Mouse (Mus musculus) CH12.LX (cell line): ENCODE data around the gene Dnajb13.

ENCODE experiments used
- BHLHE40 ChIP-seq: IDR thresholded peaks from 2 replicates; pipeline ENCODE4 v1.6.1; 2011; ENCODE audit warnings: mild to moderate bottlenecking, low read depth, low read length, improper control_type of control experiment
- CTCF ChIP-seq, 2 experiments: IDR thresholded peaks in 1 of 2; conservative IDR thresholded peaks in 1 of 2; 2 replicates each; pipeline ENCODE4 v1.5.1; 2011 to 2012; ENCODE audit warnings: low read depth in 2 of 2, low read length in 2 of 2, improper control_type of control experiment in 1 of 2, inconsistent platforms in 1 of 2, mild to moderate bottlenecking in 1 of 2, moderate library complexity in 1 of 2
- MAFK ChIP-seq: IDR thresholded peaks from 2 replicates; pipeline ENCODE4 v1.6.1; 2011; ENCODE audit warnings: low read length, improper control_type of control experiment; ENCODE audit not compliant: insufficient replicate concordance
- MAX ChIP-seq: IDR thresholded peaks from 2 replicates; pipeline ENCODE4 v1.6.1; 2011; ENCODE audit warnings: low read length, improper control_type of control experiment
- MXI1 ChIP-seq: IDR thresholded peaks from 2 replicates; pipeline ENCODE4 v1.6.1; 2011; ENCODE audit warnings: mild to moderate bottlenecking, low read depth, low read length, improper control_type of control experiment
- POLR2A ChIP-seq: IDR thresholded peaks from 2 replicates; pipeline ENCODE4 v1.6.1; 2011; ENCODE audit warnings: low read depth, mild to moderate bottlenecking, improper control_type of control experiment, low read length
- ZC3H11A ChIP-seq: IDR thresholded peaks from 2 replicates; pipeline ENCODE4 v1.6.1; 2012; ENCODE audit warnings: low read depth, mild to moderate bottlenecking, inconsistent platforms, low read length, improper control_type of control experiment

- no peak for TF ChIP-seq POLR2A
- no peak for TF ChIP-seq CTCF (conservative IDR thresholded peaks at IDR 0.05 in 1 of 2, IDR thresholded peaks at IDR 0.05 in 1 of 2; ENCODE audit: low read depth in 2 of 2, low read length in 2 of 2)
- TF ChIP-seq ZC3H11A: no peak
- TF ChIP-seq MAFK: no peak
- TF ChIP-seq MXI1: no peak
- TF ChIP-seq BHLHE40: no peak
- no peak for TF ChIP-seq MAX
Observed at GRCm38 (mm10) chr7:100555431-100555951, 40.7 kb upstream of the Dnajb13 start.
